ENCODE assay signal across 8 mouse cellular contexts in the genomic region with DNA sequence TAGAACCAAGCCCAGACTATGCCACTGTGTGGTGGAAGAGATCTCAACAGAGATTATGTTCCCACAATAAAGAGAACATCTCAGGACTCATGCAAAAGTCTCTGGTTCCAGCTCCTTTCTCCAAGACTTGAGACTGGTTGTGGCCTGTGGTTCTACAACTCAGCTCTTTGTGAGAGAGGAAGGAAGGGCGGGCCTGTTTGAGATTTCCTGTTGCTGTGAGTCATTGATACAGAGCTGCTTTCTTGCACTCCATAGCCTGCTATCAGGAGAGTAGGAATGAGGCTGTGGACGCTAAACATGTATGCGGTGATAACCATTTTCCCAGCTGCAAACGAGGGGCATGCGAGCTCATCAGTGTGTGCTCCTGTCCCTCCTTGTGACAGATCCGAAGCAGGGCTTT. TPM values are rescaled to one million over a fixed set of nuclear protein-coding genes. Genes with fewer than 3 reads are reported as not detected.
DNase-seq lines count a peak whose midpoint lies in the region; ATAC-seq and TF ChIP-seq lines count a peak whose summit lies in the region.

No protein-coding gene starts in this region.

- TF ChIP-seq POLR2A in cerebellum, adult 2 months (IDR thresholded peaks at IDR 0.05; ENCODE audit: borderline replicate concordance, insufficient read depth, low read length) = no peak

- no peaks in the 10 kb centered on the region for H3K27me3 ChIP-seq in heart, embryonic 12.5 days (replicated peaks)
- no peaks in the 10 kb centered on the region for H3K27me3 ChIP-seq in liver, postnatal 0 days (ENCODE audit: insufficient read depth, low read length)
- H3K27me3 ChIP-seq in stomach, embryonic 16.5 days (ENCODE audit: control insufficient read depth, insufficient read depth, low read length) = no peaks in the 10 kb centered on the region
- H3K27me3 ChIP-seq in cerebellum, adult 2 months (ENCODE audit: control insufficient read depth, insufficient read depth, low read length) = no peaks in the 10 kb centered on the region

- no peaks in the 10 kb centered on the region for H3K4me1 ChIP-seq in heart, embryonic 12.5 days (replicated peaks)
- no peaks in the 10 kb centered on the region for H3K4me1 ChIP-seq in liver, postnatal 0 days (ENCODE audit: insufficient read depth)
- H3K4me1 ChIP-seq in stomach, embryonic 16.5 days (ENCODE audit: control insufficient read depth, insufficient read depth, low read length) = no peaks in the 10 kb centered on the region
- no peaks in the 10 kb centered on the region for H3K4me1 ChIP-seq in cerebellum, adult 2 months (ENCODE audit: control insufficient read depth, insufficient read depth, low read length)

- no peaks in the 10 kb centered on the region for H3K36me3 ChIP-seq in heart, embryonic 12.5 days
- H3K36me3 ChIP-seq in liver, postnatal 0 days (replicated peaks; ENCODE audit: insufficient read depth, low read length) = no peaks in the 10 kb centered on the region
- no peaks in the 10 kb centered on the region for H3K36me3 ChIP-seq in stomach, embryonic 16.5 days (ENCODE audit: control insufficient read depth, insufficient read depth, low read length)

- H3K4me3 ChIP-seq in heart, embryonic 12.5 days = no peak overlapping the region
- H3K4me3 ChIP-seq in liver, postnatal 0 days (ENCODE audit: low read depth, low read length) = no peak overlapping the region
- H3K4me3 ChIP-seq in stomach, embryonic 16.5 days (replicated peaks; ENCODE audit: low read length) = no peak overlapping the region
- H3K4me3 ChIP-seq in cerebellum, adult 2 months (replicated peaks; ENCODE audit: insufficient read depth, low read depth, low read length) = no peak overlapping the region
- H3K4me3 ChIP-seq in left cerebral cortex, adult 2 months = no peak overlapping the region

- no peak for TF ChIP-seq CTCF in liver, postnatal 0 days (IDR thresholded peaks at IDR 0.05; ENCODE audit: low read depth)
- TF ChIP-seq CTCF in cerebellum, adult 2 months (IDR thresholded peaks at IDR 0.05; ENCODE audit: borderline replicate concordance, insufficient read depth, low read depth, low read length) = no peak
- TF ChIP-seq CTCF in left cerebral cortex, adult 2 months (IDR thresholded peaks at IDR 0.05) = no peak

- H3K4me2 ChIP-seq in heart, embryonic 12.5 days = no peak overlapping the region
- no peak overlapping the region for H3K4me2 ChIP-seq in liver, postnatal 0 days (ENCODE audit: low read depth, low read length)
- H3K4me2 ChIP-seq in stomach, embryonic 16.5 days (ENCODE audit: low read depth, low read length) = no peak overlapping the region

- no peak for TF ChIP-seq EP300 in liver, postnatal 0 days (IDR thresholded peaks at IDR 0.05; ENCODE audit: low read depth)

- ATAC-seq in heart, embryonic 12.5 days (ENCODE audit: insufficient number of reproducible peaks, low FRiP score) = peak; percentile 76
- peak; percentile 77 for ATAC-seq in liver, postnatal 0 days
- ATAC-seq in stomach, embryonic 16.5 days (ENCODE audit: insufficient read depth, low FRiP score) = peak; percentile 33; the same call in 1 of the 2 replicates

- H3K9ac ChIP-seq in heart, embryonic 12.5 days = no peak overlapping the region
- no peak overlapping the region for H3K9ac ChIP-seq in liver, postnatal 0 days (replicated peaks)
- no peak overlapping the region for H3K9ac ChIP-seq in stomach, embryonic 16.5 days (ENCODE audit: low read length)

- DNase-seq in kidney, adult 9 months = peak; percentile 5
- DNase-seq in kidney, adult 11 months = no peak
- peak; percentile 17 for DNase-seq in liver, postnatal 0 days
- DNase-seq in cerebellum, adult 2 months = no peak
- no peak for DNase-seq in cerebellum, adult 8-10 months
- no peak for DNase-seq in left cerebral cortex, adult 2 months (ENCODE audit: extremely low spot score in 1 of 2, low spot score in 2 of 2)

- H3K27ac ChIP-seq in heart, embryonic 12.5 days (ENCODE audit: poor library complexity, severe bottlenecking) = peak overlapping the region; percentile 64
- no peak overlapping the region for H3K27ac ChIP-seq in liver, postnatal 0 days (ENCODE audit: low read depth)
- H3K27ac ChIP-seq in stomach, embryonic 16.5 days (ENCODE audit: low read length) = no peak overlapping the region
- no peak overlapping the region for H3K27ac ChIP-seq in cerebellum, adult 2 months (ENCODE audit: insufficient read depth, low read length)
- H3K27ac ChIP-seq in left cerebral cortex, adult 2 months = no peak overlapping the region

- no peaks in the 10 kb centered on the region for H3K9me3 ChIP-seq in heart, embryonic 12.5 days (replicated peaks)
- H3K9me3 ChIP-seq in liver, postnatal 0 days (ENCODE audit: low read length) = no peaks in the 10 kb centered on the region
- H3K9me3 ChIP-seq in stomach, embryonic 16.5 days (replicated peaks; ENCODE audit: control insufficient read depth, low read length) = no peaks in the 10 kb centered on the region

- intact Hi-C loops in left cerebral cortex, adult 2 months (cut with DNase I) = no loop called here

- WGBS in heart, embryonic 12.5 days = 28% methylated on average over 6 of the region's 6 CpGs
- WGBS in liver, postnatal 0 days (ENCODE audit: insufficient replicate concordance) = 27% methylated on average over 6 of the region's 6 CpGs
- WGBS in stomach, embryonic 16.5 days = 74% methylated on average over 6 of the region's 6 CpGs
- 82% methylated on average over 6 of the region's 6 CpGs for WGBS in cerebellum, adult 2 months

RNA-seq across cellular contexts. Expression of gene B430305J03Rik, which starts 43.9 kb away (rescaled TPM):
- not detected in 2 replicates for polyA plus RNA-seq in heart, embryonic 12.5 days (2016; fragmentation: Nextera tagmentation; extraction: Ambion mirVana)
- polyA plus RNA-seq in liver, postnatal 0 days (2015; fragmentation: Nextera tagmentation; extraction: Ambion mirVana) = not detected in 2 replicates
- not detected in 2 replicates for polyA plus RNA-seq in stomach, embryonic 16.5 days (2015; fragmentation: Nextera tagmentation; extraction: Ambion mirVana)
- polyA plus RNA-seq in cerebellum, adult 2 months (2012; rRNA removed) = 0.22 and 0.44 TPM in 2 replicates
- total RNA-seq in left cerebral cortex, adult 2 months (2021) = 1 to 10 TPM; 2.6 to 3.1 TPM

RNA-seq across cellular contexts. Expression of gene Rap2b, which starts 48.2 kb away (rescaled TPM):
- 9.9 and 10.1 TPM in 2 replicates for polyA plus RNA-seq in heart, embryonic 12.5 days (2016; fragmentation: Nextera tagmentation; extraction: Ambion mirVana)
- 3.2 and 3.3 TPM in 2 replicates for polyA plus RNA-seq in liver, postnatal 0 days (2015; fragmentation: Nextera tagmentation; extraction: Ambion mirVana)
- polyA plus RNA-seq in stomach, embryonic 16.5 days (2015; fragmentation: Nextera tagmentation; extraction: Ambion mirVana) = 6.5 and 7.3 TPM in 2 replicates
- 3.8 and 4.9 TPM in 2 replicates for polyA plus RNA-seq in cerebellum, adult 2 months (2012; rRNA removed)
- total RNA-seq in left cerebral cortex, adult 2 months (2021) = 10 to 100 TPM; 35.2 to 38.5 TPM

Comparison
In these comparisons a context has a peak if more than half of its experiments do, and no peak if none do; other contexts are left out.
1. DNase-seq: peak in kidney, adult 9 months (single experiment) and liver, postnatal 0 days (single experiment); none in kidney, adult 11 months (single experiment), cerebellum, adult 2 months (0 of 2), cerebellum, adult 8-10 months (single experiment) and left cerebral cortex, adult 2 months (0 of 2).
2. Peak in every context shown above with its lines, with median percentiles within 50 percentile points of each other: ATAC-seq.